8 mouse cellular contexts compared by ENCODE assay signal in genomic region chr4:116221996-116222842, GRCm38 (mm10). TPM values are rescaled to one million over a fixed set of nuclear protein-coding genes. Genes with fewer than 3 reads are reported as not detected.
DNase-seq lines count a peak whose midpoint lies in the region; ATAC-seq and TF ChIP-seq lines count a peak whose summit lies in the region.

No protein-coding gene starts in this region.

- under 1% methylated on average over 23 of the region's 23 CpGs for WGBS in heart, postnatal 0 days
- under 1% methylated on average over 23 of the region's 23 CpGs for WGBS in midbrain, embryonic 12.5 days

- no peaks in the 10 kb centered on the region for H3K9me3 ChIP-seq in heart, postnatal 0 days (replicated peaks; ENCODE audit: control insufficient read depth, low read length)
- no peaks in the 10 kb centered on the region for H3K9me3 ChIP-seq in midbrain, embryonic 12.5 days

- TF ChIP-seq EP300 in heart, postnatal 0 days (IDR thresholded peaks at IDR 0.05; ENCODE audit: low read depth) = no peak

- TF ChIP-seq CTCF in heart, postnatal 0 days (IDR thresholded peaks at IDR 0.05; ENCODE audit: low read depth) = no peak

- H3K4me2 ChIP-seq in heart, postnatal 0 days (ENCODE audit: low read depth, low read length) = peak overlapping the region; percentile 80
- peak overlapping the region; percentile 55 for H3K4me2 ChIP-seq in midbrain, embryonic 12.5 days (replicated peaks)

- H3K27me3 ChIP-seq in heart, postnatal 0 days (ENCODE audit: control insufficient read depth, insufficient read depth, low read length) = no peaks in the 10 kb centered on the region
- no peaks in the 10 kb centered on the region for H3K27me3 ChIP-seq in midbrain, embryonic 12.5 days

- H3K27ac ChIP-seq in heart, postnatal 0 days (ENCODE audit: low read depth) = peak overlapping the region; percentile 99
- peak overlapping the region; percentile 100 for H3K27ac ChIP-seq in midbrain, embryonic 12.5 days (replicated peaks)

- peak; percentile 90 for DNase-seq in heart, adult 11 months
- DNase-seq in heart, postnatal 25 days (ENCODE audit: low spot score) = no peak
- peak; percentile 23 to 32 for DNase-seq in adrenal gland, adult 18-20 months (ENCODE audit: low spot score in 2 of 2)
- DNase-seq in embryo, embryonic 11.5 days (ENCODE audit: low read depth, low spot score) = peak; percentile 29
- DNase-seq in heart, postnatal 0 days (ENCODE audit: low spot score) = peak; percentile 41
- DNase-seq in layer of hippocampus, postnatal 25 days (ENCODE audit: extremely low spot score in 1 of 2, low spot score in 1 of 2) = peak; percentile 16 to 17
- peak; percentile 42 for DNase-seq in testis, postnatal 10 days (ENCODE audit: low spot score)

- ATAC-seq in heart, postnatal 0 days (ENCODE audit: insufficient read depth, low read depth) = no peak
- ATAC-seq in midbrain, embryonic 12.5 days (ENCODE audit: low FRiP score, low read depth) = no peak

- peak overlapping the region; percentile 88 for H3K4me3 ChIP-seq in heart, postnatal 0 days (ENCODE audit: low read depth, low read length)
- peak overlapping the region; percentile 75 for H3K4me3 ChIP-seq in midbrain, embryonic 12.5 days

- intact Hi-C loops in heart, postnatal 25 days (cut with DNase I) = loop anchor here (2.0 kb wide), 1 partner anchor 45 kb away; no protein-coding TSS in a partner anchor

- peak overlapping the region; percentile 95 for H3K9ac ChIP-seq in heart, postnatal 0 days (replicated peaks; ENCODE audit: low read depth, low read length)
- H3K9ac ChIP-seq in midbrain, embryonic 12.5 days (replicated peaks) = peak overlapping the region; percentile 95

- no peaks in the 10 kb centered on the region for H3K36me3 ChIP-seq in heart, postnatal 0 days (replicated peaks; ENCODE audit: control insufficient read depth, insufficient read depth, low read length)
- no peaks in the 10 kb centered on the region for H3K36me3 ChIP-seq in midbrain, embryonic 12.5 days

- 0 out of 2 replicates have a peak, but pooled peaks cover 6% of the 10 kb centered on the region for H3K4me1 ChIP-seq in heart, postnatal 0 days (ENCODE audit: control insufficient read depth, insufficient read depth)
- peaks cover 10% of the 10 kb centered on the region for H3K4me1 ChIP-seq in midbrain, embryonic 12.5 days

RNA-seq across cellular contexts. Expression of gene Pik3r3, which starts 0.8 kb away (rescaled TPM):
- 10 to 100 TPM; 12.9 to 13.1 TPM for total RNA-seq in heart, postnatal 25 days (2021)
- total RNA-seq in adrenal gland, adult 18-20 months (2021) = 10 to 100 TPM; 16.1 to 18.3 TPM
- 7.7 and 8.5 TPM in 2 replicates for total RNA-seq in heart, postnatal 0 days (2014; rRNA removed; ENCODE audit: low replicate concordance)
- 8.0 and 10.3 TPM in 2 replicates for polyA plus RNA-seq in heart, postnatal 0 days (2015; fragmentation: Nextera tagmentation; extraction: Ambion mirVana)
- 10 to 100 TPM; 40.1 to 41.7 TPM for total RNA-seq in layer of hippocampus, postnatal 25 days (2021)
- 117 and 127 TPM in 2 replicates for polyA plus RNA-seq in midbrain, embryonic 12.5 days (2016; fragmentation: Nextera tagmentation; extraction: Ambion mirVana)

RNA-seq across cellular contexts. Expression of gene Gm49337, which starts 49.0 kb away (rescaled TPM):
- total RNA-seq in heart, postnatal 25 days (2021) = under 1 TPM in 1 of 2 experiments, not detected in 1; 0.39 TPM
- not detected for total RNA-seq in adrenal gland, adult 18-20 months (2021)
- not detected in 2 replicates for total RNA-seq in heart, postnatal 0 days (2014; rRNA removed; ENCODE audit: low replicate concordance)
- polyA plus RNA-seq in heart, postnatal 0 days (2015; fragmentation: Nextera tagmentation; extraction: Ambion mirVana) = not detected in 2 replicates
- 1 to 10 TPM in 1 of 2 experiments, not detected in 1; 2.9 TPM for total RNA-seq in layer of hippocampus, postnatal 25 days (2021)
- polyA plus RNA-seq in midbrain, embryonic 12.5 days (2016; fragmentation: Nextera tagmentation; extraction: Ambion mirVana) = 0.13 TPM in 1 of 2 replicates, not detected in the other

RNA-seq across cellular contexts. Expression of gene 1700042G07Rik, which starts 49.0 kb away (rescaled TPM):
- not detected for total RNA-seq in heart, postnatal 25 days (2021)
- not detected for total RNA-seq in adrenal gland, adult 18-20 months (2021)
- total RNA-seq in heart, postnatal 0 days (2014; rRNA removed; ENCODE audit: low replicate concordance) = not detected in 2 replicates
- not detected in 2 replicates for polyA plus RNA-seq in heart, postnatal 0 days (2015; fragmentation: Nextera tagmentation; extraction: Ambion mirVana)
- not detected for total RNA-seq in layer of hippocampus, postnatal 25 days (2021)
- polyA plus RNA-seq in midbrain, embryonic 12.5 days (2016; fragmentation: Nextera tagmentation; extraction: Ambion mirVana) = not detected in 2 replicates

RNA-seq across cellular contexts. Expression of gene Tspan1, which starts 54.8 kb away (rescaled TPM):
- total RNA-seq in heart, postnatal 25 days (2021) = not detected
- total RNA-seq in adrenal gland, adult 18-20 months (2021) = not detected
- total RNA-seq in heart, postnatal 0 days (2014; rRNA removed; ENCODE audit: low replicate concordance) = 1.8 TPM in 1 of 2 replicates, not detected in the other
- polyA plus RNA-seq in heart, postnatal 0 days (2015; fragmentation: Nextera tagmentation; extraction: Ambion mirVana) = 2.8 TPM in 1 of 2 replicates, not detected in the other
- total RNA-seq in layer of hippocampus, postnatal 25 days (2021) = not detected
- polyA plus RNA-seq in midbrain, embryonic 12.5 days (2016; fragmentation: Nextera tagmentation; extraction: Ambion mirVana) = 0.09 TPM in 1 of 2 replicates, not detected in the other
